Mouse (Mus musculus): ENCODE results near the gene Lrrc58.

Lrrc58 gene

DNA sequence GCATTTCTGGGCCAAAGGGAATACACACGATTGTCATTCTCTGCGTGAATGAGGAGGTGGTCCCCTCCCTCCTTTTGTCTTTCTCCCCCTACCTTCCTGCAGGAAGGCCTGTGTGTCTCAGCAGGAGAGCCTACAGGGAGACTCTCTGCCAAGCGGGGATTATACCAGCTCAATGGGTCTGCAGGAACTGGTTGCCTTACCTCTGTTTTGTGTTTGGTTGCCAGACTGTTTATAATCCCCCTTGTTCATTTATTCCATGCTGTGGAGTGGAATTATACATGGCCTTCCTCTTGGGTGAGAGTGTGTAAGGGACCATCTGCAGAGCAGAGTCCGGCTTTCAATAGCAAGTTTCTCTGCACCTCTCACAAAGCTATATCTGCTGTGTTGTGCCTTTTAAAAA, 58.9 kb downstream of the Lrrc58 start:
- no peak for DNase-seq (ENCODE audit: low spot score)

DNA sequence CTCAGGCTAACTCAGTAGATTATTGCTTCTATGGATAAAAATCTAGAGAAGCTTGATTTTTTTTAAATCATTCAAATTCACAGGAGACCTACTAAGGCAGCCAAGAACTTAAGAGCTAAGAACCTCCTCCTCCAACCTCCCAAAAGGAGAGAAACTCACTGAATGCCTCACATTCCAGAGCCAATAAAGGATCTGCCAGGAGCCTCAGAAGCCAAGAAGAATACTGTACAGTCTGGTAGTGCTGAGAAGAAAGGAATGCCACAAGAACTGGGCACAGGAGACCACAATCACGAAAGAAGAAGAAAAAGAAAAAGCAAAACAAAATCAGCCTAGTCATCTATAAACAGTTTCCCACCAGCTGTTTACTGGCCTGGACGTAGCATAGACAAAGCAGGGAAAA, 60.8 kb downstream of the Lrrc58 start:
- no peak for DNase-seq (ENCODE audit: low spot score)

DNA sequence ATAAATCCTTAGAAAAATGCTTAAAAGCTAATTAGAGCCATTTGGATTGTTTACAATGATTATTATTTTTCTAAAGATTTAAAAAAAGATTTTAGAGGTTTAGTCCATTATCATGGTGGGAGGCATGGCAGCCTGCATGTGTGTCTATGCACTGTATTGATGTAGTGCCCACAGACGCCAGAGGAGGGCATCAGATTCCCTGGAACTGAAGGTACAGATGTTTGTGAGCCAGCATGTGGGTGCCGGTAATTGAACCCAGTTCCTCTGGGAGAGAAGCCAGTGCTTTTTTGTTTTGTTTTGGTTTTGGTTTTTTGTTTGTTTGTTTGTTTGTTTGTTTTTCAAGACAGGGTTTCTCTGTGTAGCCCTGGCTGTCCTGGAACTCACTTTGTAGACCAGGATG, 61.4 kb downstream of the Lrrc58 start:
- DNase-seq (ENCODE audit: low spot score): no peak

DNA sequence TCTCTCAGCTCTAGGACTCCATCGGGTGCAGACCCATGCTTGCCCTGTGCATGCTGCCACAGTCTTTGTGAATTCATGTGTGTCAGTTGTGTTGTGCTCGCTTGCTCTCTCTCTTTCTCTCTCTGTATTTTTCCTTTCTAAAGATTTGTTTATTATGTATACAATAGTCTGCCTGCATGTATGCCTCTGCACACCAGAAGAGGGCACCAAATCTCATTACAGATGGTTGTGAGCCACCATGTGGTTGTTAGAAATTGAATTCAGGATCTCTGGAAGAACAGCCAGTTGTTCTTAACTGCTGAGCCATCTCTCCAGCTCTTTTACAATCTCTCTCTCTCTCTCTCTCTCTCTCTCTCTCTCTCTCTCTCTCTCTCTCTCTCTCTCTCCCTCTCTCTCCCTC, 66.7 kb downstream of the Lrrc58 start:
- no peak for DNase-seq (ENCODE audit: low spot score)

DNA sequence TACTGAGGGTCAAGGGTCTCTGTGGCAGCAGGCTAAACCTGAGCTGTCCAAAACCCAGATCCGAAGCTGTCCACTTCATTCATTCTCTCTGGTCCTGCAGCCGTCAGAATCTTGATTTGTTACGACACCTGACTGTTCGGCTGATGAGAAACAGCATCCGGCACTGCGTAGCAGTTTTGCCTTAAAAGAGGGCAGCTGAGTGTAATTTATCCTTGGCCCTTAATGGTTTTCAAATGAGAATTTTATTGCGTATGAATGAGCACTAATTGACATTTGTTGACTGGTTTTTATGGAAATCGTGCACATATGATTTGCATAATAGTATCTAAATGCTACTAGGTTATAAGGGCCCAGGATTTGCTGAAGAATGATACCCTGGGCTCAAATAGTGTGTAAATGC, 69.1 kb downstream of the Lrrc58 start:
- DNase-seq (ENCODE audit: low spot score): no peak

All from embryo, embryonic 10.5 days (tissue).